Mouse (Mus musculus): Measurements from ENCODE around the gene Ralb. TPM values are rescaled to one million over a fixed set of nuclear protein-coding genes. Genes with fewer than 3 reads are reported as not detected.

Ralb gene
- polyA plus RNA-seq, 1 experiment from 2014 or later, result 58.7 TPM

GRCm38 (mm10) chr1:119457993-119458605 is 46.5 kb downstream of the Ralb start:
- Histone ChIP-seq H3K4me3 (replicated peaks) (no peak overlapping the region), H3K4me1 (replicated peaks) (0 out of 2 replicates have a peak, but pooled peaks cover 2% of the 10 kb centered on the region), H3K27ac (no peak overlapping the region), H3K36me3 (no peaks in the 10 kb centered on the region), H3K9ac (replicated peaks) (no peak overlapping the region), H3K4me2 (replicated peaks) (no peak overlapping the region), H3K9me3 (no peaks in the 10 kb centered on the region), H3K27me3 (peaks cover 2% of the 10 kb centered on the region; the same call in 1 of the 2 replicates)
- ATAC-seq, result peak; percentile 51; the same call in 1 of the 2 replicates
- WGBS, result 18% methylated on average over 10 of the region's 10 CpGs

- Histone ChIP-seq H3K9me3 (no peaks in the 10 kb centered on the region), H3K36me3 (no peaks in the 10 kb centered on the region), H3K27ac (no peak overlapping the region), H3K27me3 (peaks cover 2% of the 10 kb centered on the region; the same call in 1 of the 2 replicates), H3K4me1 (replicated peaks) (0 out of 2 replicates have a peak, but pooled peaks cover 2% of the 10 kb centered on the region), H3K9ac (replicated peaks) (no peak overlapping the region), H3K4me2 (replicated peaks) (no peak overlapping the region), H3K4me3 (replicated peaks) (no peak overlapping the region)
- ATAC-seq, result no peak; the same call in 1 of the 2 replicates
- WGBS, result 70% methylated on average over 5 of the region's 5 CpGs
These were observed 47.1 kb downstream of the Ralb start for GRCm38 (mm10) chr1:119457528-119457855.

DNA sequence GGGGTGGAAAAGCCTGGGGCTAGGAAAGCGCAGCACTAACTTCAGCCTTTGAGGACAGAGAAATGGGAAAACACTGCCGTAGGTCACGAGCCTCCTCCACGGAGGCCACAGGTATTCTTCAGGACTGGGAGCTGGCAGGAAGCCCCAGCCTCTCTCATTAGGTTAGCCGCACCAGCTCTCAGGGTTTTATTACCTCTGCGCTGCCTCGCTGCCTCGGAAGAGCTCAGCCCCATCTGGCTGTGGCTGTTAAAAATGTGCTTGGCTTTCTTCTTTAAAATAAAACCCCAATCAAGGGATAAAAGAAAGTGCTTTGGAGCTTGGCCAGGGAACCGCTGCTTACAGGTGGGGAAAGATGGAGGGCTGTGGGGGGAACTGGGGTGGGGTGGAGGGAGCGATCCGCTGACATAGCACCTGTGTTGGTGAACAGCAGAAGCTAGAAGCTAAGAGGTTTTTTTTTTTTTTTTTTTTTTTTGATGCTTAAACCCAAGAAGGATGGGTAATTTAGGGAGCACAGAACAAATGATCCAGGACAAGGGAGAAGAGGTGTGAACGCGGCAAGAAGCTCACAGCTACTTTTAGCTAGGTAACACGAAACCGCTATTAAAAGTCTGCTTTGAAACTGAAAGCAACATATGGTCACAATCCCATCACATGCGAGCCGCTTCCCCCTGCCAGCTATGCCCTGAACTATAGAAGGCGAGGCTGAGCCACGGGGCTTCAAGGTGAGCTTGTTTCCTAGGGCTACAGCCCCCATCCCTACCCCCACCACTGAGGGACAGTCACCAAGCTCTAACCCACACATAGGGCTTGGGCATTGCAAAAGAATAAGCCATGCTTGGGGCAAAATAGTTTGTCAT is 47.7 kb downstream of the Ralb start:
- WGBS, result 68% methylated on average over 19 of the region's 19 CpGs
- no peak overlapping the region for H3K9ac ChIP-seq (replicated peaks)
- H3K4me1 ChIP-seq (replicated peaks), result 0 out of 2 replicates have a peak, but pooled peaks cover 2% of the 10 kb centered on the region
- H3K4me3 ChIP-seq (replicated peaks), result no peak overlapping the region
- H3K27ac ChIP-seq, result no peak overlapping the region
- H3K9me3 ChIP-seq, result no peaks in the 10 kb centered on the region
- peaks cover 2% of the 10 kb centered on the region; the same call in 1 of the 2 replicates for H3K27me3 ChIP-seq
- ATAC-seq, result no peak
- no peak overlapping the region for H3K4me2 ChIP-seq (replicated peaks)
- no peaks in the 10 kb centered on the region for H3K36me3 ChIP-seq

- WGBS, result 59% methylated on average over 3 of the region's 4 CpGs
- Histone ChIP-seq H3K36me3 (no peaks in the 10 kb centered on the region), H3K9me3 (no peaks in the 10 kb centered on the region), H3K27me3 (peaks cover 2% of the 10 kb centered on the region; the same call in 1 of the 2 replicates), H3K27ac (no peak overlapping the region), H3K4me3 (replicated peaks) (no peak overlapping the region), H3K4me2 (replicated peaks) (no peak overlapping the region), H3K4me1 (replicated peaks) (0 out of 2 replicates have a peak, but pooled peaks cover 2% of the 10 kb centered on the region), H3K9ac (replicated peaks) (no peak overlapping the region)
- no peak for ATAC-seq
These were observed 50.9 kb downstream of the Ralb start for GRCm38 (mm10) chr1:119453731-119454130.

GRCm38 (mm10) chr1:119451417-119451816 is 53.2 kb downstream of the Ralb start:
- no peak overlapping the region for H3K27ac ChIP-seq
- no peaks in the 10 kb centered on the region for H3K36me3 ChIP-seq
- H3K9me3 ChIP-seq, result no peaks in the 10 kb centered on the region
- peaks cover 2% of the 10 kb centered on the region; the same call in 1 of the 2 replicates for H3K27me3 ChIP-seq
- H3K4me2 ChIP-seq (replicated peaks), result no peak overlapping the region
- H3K4me1 ChIP-seq (replicated peaks), result no peaks in the 10 kb centered on the region
- 59% methylated on average over 10 of the region's 10 CpGs for WGBS
- ATAC-seq, result peak; percentile 15; the same call in 1 of the 2 replicates
- no peak overlapping the region for H3K9ac ChIP-seq (replicated peaks)
- H3K4me3 ChIP-seq (replicated peaks), result no peak overlapping the region

DNA sequence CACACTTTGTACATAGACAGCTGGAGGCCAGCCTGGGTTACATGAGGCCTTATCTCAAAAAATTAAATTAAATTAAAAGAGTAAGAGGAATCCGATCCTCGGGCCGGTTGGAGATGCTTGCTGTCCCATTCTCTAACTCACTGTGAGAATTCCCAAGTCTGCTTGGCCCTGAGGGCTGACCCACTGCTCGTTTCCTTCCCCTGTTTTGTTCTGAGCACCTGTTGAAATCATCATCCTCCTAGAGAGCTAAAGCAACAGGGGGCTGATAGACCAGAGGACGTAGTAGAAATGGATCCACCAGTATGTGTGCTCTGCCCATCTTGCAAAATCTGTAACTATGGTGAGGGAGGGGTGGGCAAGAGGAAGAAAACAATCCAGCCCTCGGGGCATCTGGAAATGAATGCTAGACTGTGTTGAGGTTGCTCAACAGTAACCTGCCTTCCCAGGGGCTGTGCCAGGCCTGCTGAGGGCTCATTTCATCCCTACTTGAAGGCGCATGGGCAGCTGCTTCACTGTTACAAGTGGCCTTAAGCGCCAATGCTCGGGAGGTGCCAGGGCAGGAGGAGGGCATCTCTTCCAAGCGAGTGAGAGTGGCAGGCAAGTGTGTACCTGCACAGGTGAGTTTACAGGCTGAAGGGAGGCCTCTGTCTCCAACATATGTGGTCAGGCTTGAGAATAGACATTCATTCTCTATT is 53.8 kb downstream of the Ralb start:
- no peaks in the 10 kb centered on the region for H3K9me3 ChIP-seq

DNA sequence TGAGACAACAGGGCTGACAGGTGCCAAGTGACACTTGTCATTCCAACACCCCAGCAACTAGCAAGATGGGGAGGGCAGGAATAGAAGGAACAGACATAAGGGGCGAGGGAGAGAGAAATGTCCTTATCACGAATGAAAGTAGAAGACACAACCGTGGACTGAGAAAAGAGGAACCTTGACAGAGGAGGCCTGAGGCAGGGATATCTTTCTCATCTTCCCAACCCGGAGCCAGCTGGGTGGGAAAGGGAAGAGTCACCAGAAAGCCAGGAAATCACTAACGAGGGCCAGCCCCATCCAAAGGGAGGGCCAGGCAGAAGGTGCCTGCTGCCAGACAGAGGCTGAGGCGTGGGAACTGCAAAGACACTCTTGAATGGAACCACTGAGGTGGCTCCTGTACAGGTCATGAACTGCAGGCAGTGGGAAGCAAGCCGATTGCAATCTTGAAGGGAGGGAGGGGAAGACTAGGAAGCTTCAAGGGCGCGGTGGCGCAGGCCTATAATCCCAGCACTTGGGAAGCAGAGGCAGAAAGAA is 57.8 kb downstream of the Ralb start:
- no peak overlapping the region for H3K4me3 ChIP-seq (replicated peaks)
- no peak overlapping the region for H3K4me2 ChIP-seq (replicated peaks)
- no peaks in the 10 kb centered on the region for H3K27me3 ChIP-seq
- 74% methylated on average over 10 of the region's 10 CpGs for WGBS
- no peak overlapping the region for H3K27ac ChIP-seq
- ATAC-seq, result no peak
- H3K36me3 ChIP-seq, result no peaks in the 10 kb centered on the region
- no peaks in the 10 kb centered on the region for H3K9me3 ChIP-seq
- H3K9ac ChIP-seq (replicated peaks), result no peak overlapping the region
- H3K4me1 ChIP-seq (replicated peaks), result no peaks in the 10 kb centered on the region

More for the DNA sequence above, 53.8 kb downstream of the Ralb start:
- H3K4me1 ChIP-seq (replicated peaks), result no peaks in the 10 kb centered on the region
- 84% methylated on average over 10 of the region's 10 CpGs for WGBS
- peaks cover 2% of the 10 kb centered on the region; the same call in 1 of the 2 replicates for H3K27me3 ChIP-seq
- no peaks in the 10 kb centered on the region for H3K36me3 ChIP-seq
- ATAC-seq, result no peak
- no peak overlapping the region for H3K27ac ChIP-seq
- H3K4me3 ChIP-seq (replicated peaks), result no peak overlapping the region
- H3K9ac ChIP-seq (replicated peaks), result no peak overlapping the region
- H3K4me2 ChIP-seq (replicated peaks), result no peak overlapping the region

GRCm38 (mm10) chr1:119443591-119444350 is 60.8 kb downstream of the Ralb start:
- H3K36me3 ChIP-seq, result no peaks in the 10 kb centered on the region
- no peaks in the 10 kb centered on the region for H3K4me1 ChIP-seq (replicated peaks)
- no peaks in the 10 kb centered on the region for H3K27me3 ChIP-seq
- WGBS, result 86% methylated on average over 21 of the region's 21 CpGs
- H3K4me3 ChIP-seq (replicated peaks), result no peak overlapping the region
- no peak for ATAC-seq
- no peak overlapping the region for H3K27ac ChIP-seq
- no peak overlapping the region for H3K9ac ChIP-seq (replicated peaks)
- no peak overlapping the region for H3K4me2 ChIP-seq (replicated peaks)
- no peaks in the 10 kb centered on the region for H3K9me3 ChIP-seq

- Histone ChIP-seq H3K9me3 (no peaks in the 10 kb centered on the region), H3K4me3 (replicated peaks) (no peak overlapping the region), H3K4me1 (replicated peaks) (no peaks in the 10 kb centered on the region), H3K4me2 (replicated peaks) (no peak overlapping the region), H3K36me3 (no peaks in the 10 kb centered on the region), H3K27ac (no peak overlapping the region), H3K27me3 (no peaks in the 10 kb centered on the region), H3K9ac (replicated peaks) (no peak overlapping the region)
- WGBS, result 89% methylated on average over 9 of the region's 9 CpGs
- no peak for ATAC-seq
These were observed 61.7 kb downstream of the Ralb start for GRCm38 (mm10) chr1:119442901-119443300.

DNA sequence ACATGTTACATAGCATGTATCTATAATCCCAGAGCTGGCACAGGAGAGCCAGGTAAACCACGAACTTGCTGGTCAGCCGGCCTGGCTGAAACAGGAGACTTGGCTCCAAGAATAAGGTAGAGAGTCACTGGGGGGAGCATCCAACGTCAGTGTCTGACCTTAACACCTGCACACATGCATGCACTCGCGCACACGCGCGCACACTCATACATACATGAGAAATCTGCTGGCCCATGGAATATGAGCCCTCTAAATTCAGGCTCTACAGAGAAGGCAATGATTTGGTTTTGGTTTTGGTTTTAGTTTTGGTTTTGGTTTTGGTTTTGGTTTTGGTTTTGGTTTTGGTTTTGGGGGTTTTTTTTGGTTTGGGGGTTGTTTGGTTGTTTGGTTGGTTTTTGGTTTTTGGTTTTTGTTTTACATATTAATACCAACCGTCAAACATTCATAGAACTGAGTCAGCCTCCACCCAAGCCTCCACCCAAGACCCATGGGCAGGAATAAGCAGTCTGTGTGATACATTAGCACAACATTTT is 66.4 kb downstream of the Ralb start:
- H3K4me1 ChIP-seq (replicated peaks), result no peaks in the 10 kb centered on the region
- 93% methylated on average over 9 of the region's 9 CpGs for WGBS
- H3K4me2 ChIP-seq (replicated peaks), result no peak overlapping the region
- ATAC-seq, result no peak
- no peak overlapping the region for H3K27ac ChIP-seq
- no peaks in the 10 kb centered on the region for H3K36me3 ChIP-seq
- no peaks in the 10 kb centered on the region for H3K27me3 ChIP-seq
- H3K4me3 ChIP-seq (replicated peaks), result no peak overlapping the region
- H3K9ac ChIP-seq (replicated peaks), result no peak overlapping the region
- no peaks in the 10 kb centered on the region for H3K9me3 ChIP-seq

DNA sequence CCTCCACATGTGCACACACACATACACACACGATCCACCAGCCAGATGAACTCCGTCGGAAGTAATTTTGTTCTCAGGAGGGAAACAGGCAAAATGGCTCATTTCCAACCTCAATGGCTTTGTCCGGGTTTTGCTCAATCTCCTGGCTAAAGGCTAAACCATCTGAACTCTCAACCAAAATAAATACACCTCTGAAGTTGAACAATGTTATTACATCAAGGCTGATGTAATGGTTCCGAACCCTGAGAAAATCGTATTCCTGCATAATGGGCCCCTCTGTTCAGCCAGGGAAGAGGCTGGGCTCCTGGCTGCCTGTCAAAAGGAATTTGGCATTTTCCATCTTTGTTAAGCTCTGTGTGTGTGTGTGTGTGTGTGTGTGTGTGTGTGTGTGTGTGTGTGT is 67.2 kb downstream of the Ralb start:
- Histone ChIP-seq H3K27me3 (no peaks in the 10 kb centered on the region), H3K9me3 (no peaks in the 10 kb centered on the region), H3K4me1 (replicated peaks) (no peaks in the 10 kb centered on the region), H3K27ac (no peak overlapping the region), H3K36me3 (no peaks in the 10 kb centered on the region), H3K4me3 (replicated peaks) (no peak overlapping the region), H3K4me2 (replicated peaks) (no peak overlapping the region), H3K9ac (replicated peaks) (no peak overlapping the region)
- 75% methylated on average over 6 of the region's 6 CpGs for WGBS
- ATAC-seq, result no peak
